Mouse (Mus musculus): ENCODE data around the gene Cav1.

Cav1 gene

GRCm38 (mm10) chr6:17305954-17306601, at the start of gene Cav1:
Cav1 (plus strand) TSS chr6:17306335.
- DNase-seq (ENCODE audit: low spot score): peak; percentile 49

GRCm38 (mm10) chr6:17258142-17258541, 48.0 kb upstream of the Cav1 start:
- DNase-seq (ENCODE audit: low spot score): no peak

- no peak for DNase-seq (ENCODE audit: low spot score)
These were observed 47.2 kb upstream of the Cav1 start for GRCm38 (mm10) chr6:17258911-17259310.

GRCm38 (mm10) chr6:17262786-17263185, 43.3 kb upstream of the Cav1 start:
- DNase-seq (ENCODE audit: low spot score): no peak

GRCm38 (mm10) chr6:17265043-17265442, 41.1 kb upstream of the Cav1 start:
- DNase-seq (ENCODE audit: low spot score): no peak

GRCm38 (mm10) chr6:17266466-17266865, 39.7 kb upstream of the Cav1 start:
- DNase-seq (ENCODE audit: low spot score): no peak

GRCm38 (mm10) chr6:17278366-17278765, 27.8 kb upstream of the Cav1 start:
- DNase-seq (ENCODE audit: low spot score): no peak

GRCm38 (mm10) chr6:17280939-17281756, 25.0 kb upstream of the Cav1 start, which contains the start of gene Cav2:
Cav2 (plus strand) TSS chr6:17281185.
- DNase-seq (ENCODE audit: low spot score): peak; percentile 63

GRCm38 (mm10) chr6:17281757-17282092, 24.4 kb upstream of the Cav1 start:
- DNase-seq (ENCODE audit: low spot score): no peak

GRCm38 (mm10) chr6:17282159-17282558, 24.0 kb upstream of the Cav1 start:
- no peak for DNase-seq (ENCODE audit: low spot score)

GRCm38 (mm10) chr6:17283834-17284233, 22.3 kb upstream of the Cav1 start:
- no peak for DNase-seq (ENCODE audit: low spot score)

GRCm38 (mm10) chr6:17286381-17286780, 19.8 kb upstream of the Cav1 start:
- no peak for DNase-seq (ENCODE audit: low spot score)

GRCm38 (mm10) chr6:17295116-17295515, 11.0 kb upstream of the Cav1 start:
- no peak for DNase-seq (ENCODE audit: low spot score)

- peak; percentile 8 for DNase-seq (ENCODE audit: low spot score)
These were observed 629 bp downstream of the Cav1 start for GRCm38 (mm10) chr6:17306602-17307325.

GRCm38 (mm10) chr6:17307461-17308115, 1.5 kb downstream of the Cav1 start:
- peak; percentile 44 for DNase-seq (ENCODE audit: low spot score)

- no peak for DNase-seq (ENCODE audit: low spot score)
These were observed 2.5 kb downstream of the Cav1 start for GRCm38 (mm10) chr6:17308661-17309060.

GRCm38 (mm10) chr6:17309260-17309659, 3.1 kb downstream of the Cav1 start:
- no peak for DNase-seq (ENCODE audit: low spot score)

- DNase-seq (ENCODE audit: low spot score): no peak
These were observed 8.1 kb downstream of the Cav1 start for GRCm38 (mm10) chr6:17314241-17314640.

GRCm38 (mm10) chr6:17314659-17315616, 8.8 kb downstream of the Cav1 start:
- no peak for DNase-seq (ENCODE audit: low spot score)

- DNase-seq (ENCODE audit: low spot score): no peak
These were observed 10.4 kb downstream of the Cav1 start for GRCm38 (mm10) chr6:17316294-17317166.

All from ovary, postnatal 10 days (tissue).